Mouse (Mus musculus) bone marrow, adult 2 months (tissue): ENCODE data around the gene Cebpe. TPM values are rescaled to one million over a fixed set of nuclear protein-coding genes. Genes with fewer than 3 reads are reported as not detected.

Experiments
- H3K27ac ChIP-seq: fragments of 200-500 bp; 2 replicates; pipeline ENCODE4 v1.5.1; 2012; ENCODE audit warnings: low read depth, mild to moderate bottlenecking, control low read depth, inconsistent platforms, low read length; ENCODE audit not compliant: control insufficient read depth, poor library complexity, insufficient read depth
- H3K4me1 ChIP-seq: fragments of 200-500 bp; 2 replicates; pipeline ENCODE4 v1.6.1; 2011; ENCODE audit warnings: low read length; ENCODE audit not compliant: control insufficient read depth, insufficient read depth
- H3K4me3 ChIP-seq: fragments of 200-500 bp; replicated peaks from 2 replicates; pipeline ENCODE3; 2011; ENCODE audit warnings: mild to moderate bottlenecking, low read depth, low read length, control low read depth; ENCODE audit not compliant: control insufficient read depth
- CTCF ChIP-seq: fragments of 200-500 bp; IDR thresholded peaks from 2 replicates; pipeline ENCODE4 v1.5.1; 2011; ENCODE audit warnings: low read length, control low read depth; ENCODE audit not compliant: control insufficient read depth, insufficient read depth
- POLR2A ChIP-seq: fragments of 200-500 bp; IDR thresholded peaks from 2 replicates; pipeline ENCODE4 v1.6.1; 2011; ENCODE audit warnings: low read depth, mild to moderate bottlenecking, control low read depth, low read length, borderline replicate concordance; ENCODE audit not compliant: control insufficient read depth
- WGBS: fragments of 180-500 bp; shearing (Covaris S2); methylation state at CpG from one replicate; pipeline ENCODE4 v1.1.7; 2018; 5-methylcytosine and 5-hydroxymethylcytosine counted together
- polyA plus RNA-seq: library from polyadenylated mRNA; stranded (reverse); fragments of >200 nt; gene quantifications from 2 replicates; pipeline ENCODE4 v1.2.4, GENCODE M21; 2011; ENCODE audit warnings: low replicate concordance; ENCODE audit not compliant: missing spikeins, insufficient read depth, insufficient read length

Gene Cebpe
- polyA plus RNA-seq, 1 experiment: 90.9 TPM

- TF ChIP-seq POLR2A: no peak
- TF ChIP-seq CTCF: no peak
Observed at GRCm38 (mm10) chr14:54714121-54714520, 2.1 kb upstream of the Cebpe start.

GRCm38 (mm10) chr14:54712861-54713260 lies 887 bp upstream of the Cebpe start:
- WGBS: 13% methylated on average over 8 of the region's 8 CpGs
- peak overlapping the region; percentile 88 for H3K27ac ChIP-seq

More at GRCm38 (mm10) chr14:54714121-54714520, 2.1 kb upstream of the Cebpe start:
- peaks cover 4% of the 10 kb centered on the region for H3K4me1 ChIP-seq
- WGBS: under 1% methylated on average over 13 of the region's 13 CpGs
- H3K4me3 ChIP-seq: peak overlapping the region; percentile 52
- peak overlapping the region; percentile 18 for H3K27ac ChIP-seq

GRCm38 (mm10) chr14:54709054-54709453 lies 2.9 kb downstream of the Cebpe start:
- Histone ChIP-seq H3K4me1 (peaks cover 6% of the 10 kb centered on the region), H3K4me3 (peak overlapping the region; percentile 46), H3K27ac (peak overlapping the region; percentile 54)
- TF ChIP-seq POLR2A: no peak
- no peak for TF ChIP-seq CTCF
- WGBS: 59% methylated on average over 9 of the region's 9 CpGs

More at GRCm38 (mm10) chr14:54712861-54713260, 887 bp upstream of the Cebpe start:
- Histone ChIP-seq H3K4me1 (peaks cover 4% of the 10 kb centered on the region), H3K4me3 (peak overlapping the region; percentile 56)
- no peak for TF ChIP-seq CTCF
- peak; percentile 56; the same call in 1 of the 2 replicates for TF ChIP-seq POLR2A

GRCm38 (mm10) chr14:54706589-54707320 lies 5.2 kb downstream of the Cebpe start:
- peaks cover 3% of the 10 kb centered on the region for H3K4me1 ChIP-seq
- WGBS: 23% methylated on average over 17 of the region's 17 CpGs
- H3K27ac ChIP-seq: peak overlapping the region; percentile 93
- TF ChIP-seq CTCF (no peak), POLR2A (no peak)
- H3K4me3 ChIP-seq: peak overlapping the region; percentile 52

- WGBS: 8% methylated on average over 5 of the region's 5 CpGs
- TF ChIP-seq CTCF (no peak), POLR2A (no peak)
- Histone ChIP-seq H3K27ac (peak overlapping the region; percentile 93), H3K4me3 (no peak overlapping the region), H3K4me1 (peaks cover 3% of the 10 kb centered on the region)
Observed at GRCm38 (mm10) chr14:54705844-54706243, 6.1 kb downstream of the Cebpe start.

- Histone ChIP-seq H3K27ac (no peak overlapping the region), H3K4me3 (no peak overlapping the region), H3K4me1 (peaks cover 3% of the 10 kb centered on the region)
- WGBS: 48% methylated on average over 10 of the region's 10 CpGs
- TF ChIP-seq POLR2A: no peak
- TF ChIP-seq CTCF: no peak
Observed at GRCm38 (mm10) chr14:54703207-54703606, 8.8 kb downstream of the Cebpe start.

GRCm38 (mm10) chr14:54701298-54701697 lies 10.7 kb downstream of the Cebpe start:
- Histone ChIP-seq H3K4me1 (peaks cover 1% of the 10 kb centered on the region; the same call in 1 of the 2 replicates), H3K4me3 (no peak overlapping the region), H3K27ac (no peak overlapping the region)
- 11% methylated on average over 6 of the region's 6 CpGs for WGBS
- peak; percentile 91 for TF ChIP-seq CTCF
- TF ChIP-seq POLR2A: no peak

- WGBS: 76% methylated on average over 3 of the region's 3 CpGs
- Histone ChIP-seq H3K4me1 (peaks cover 1% of the 10 kb centered on the region; the same call in 1 of the 2 replicates), H3K27ac (no peak overlapping the region), H3K4me3 (no peak overlapping the region)
- TF ChIP-seq POLR2A: no peak
- no peak for TF ChIP-seq CTCF
Observed at GRCm38 (mm10) chr14:54699586-54699985, 12.4 kb downstream of the Cebpe start.

- Histone ChIP-seq H3K4me1 (no peaks in the 10 kb centered on the region; the same call in 1 of the 2 replicates), H3K4me3 (no peak within 1 kb of the TSS), H3K27ac (no peak within 1 kb of the TSS)
- no peak for TF ChIP-seq POLR2A
- no peak for TF ChIP-seq CTCF
- WGBS: 87% methylated on average over 4 of the region's 4 CpGs
Observed at GRCm38 (mm10) chr14:54698733-54699132, 13.2 kb downstream of the Cebpe start, which contains the start of gene Gm29776. Gene Gm29776, minus strand, starts transcription at chr14:54698833.
